Mouse (Mus musculus): ENCODE results near the gene Mrpl2. TPM values are rescaled to one million over a fixed set of nuclear protein-coding genes. Genes with fewer than 3 reads are reported as not detected.

Gene Mrpl2
- total RNA-seq, 2 experiments from 2014 or later: 34.3 to 43.6 TPM

- DNase-seq: no peak
- intact Hi-C loops (cut with DNase I): no loop called here
Observed at GRCm38 (mm10) chr17:46651755-46652547, 5.9 kb downstream of the Mrpl2 start.

DNA sequence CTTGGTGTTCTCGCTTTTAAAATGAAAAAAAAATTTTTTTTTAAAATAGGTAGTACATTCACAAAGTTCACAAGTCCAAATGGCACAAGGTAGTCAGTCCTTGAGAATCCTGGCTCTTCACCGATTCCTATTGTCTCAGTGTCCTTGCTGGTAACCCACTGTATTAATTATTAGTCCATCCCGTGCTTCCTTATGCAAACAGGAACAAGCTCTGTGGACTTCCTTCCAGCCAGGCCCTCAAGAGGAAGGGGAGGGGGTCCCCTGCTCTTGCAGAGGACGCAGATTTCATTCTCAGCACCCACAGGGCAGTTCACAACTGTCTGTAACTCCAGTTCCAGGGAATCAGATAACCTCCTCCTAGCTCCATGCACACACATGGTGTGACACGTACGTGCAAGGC, 10.0 kb downstream of the Mrpl2 start:
- no peak for DNase-seq
- intact Hi-C loops (cut with DNase I): no loop called here

- intact Hi-C loops (cut with DNase I): no loop called here
- no peak for DNase-seq
Observed at GRCm38 (mm10) chr17:46661351-46661750, 15.3 kb downstream of the Mrpl2 start.

DNA sequence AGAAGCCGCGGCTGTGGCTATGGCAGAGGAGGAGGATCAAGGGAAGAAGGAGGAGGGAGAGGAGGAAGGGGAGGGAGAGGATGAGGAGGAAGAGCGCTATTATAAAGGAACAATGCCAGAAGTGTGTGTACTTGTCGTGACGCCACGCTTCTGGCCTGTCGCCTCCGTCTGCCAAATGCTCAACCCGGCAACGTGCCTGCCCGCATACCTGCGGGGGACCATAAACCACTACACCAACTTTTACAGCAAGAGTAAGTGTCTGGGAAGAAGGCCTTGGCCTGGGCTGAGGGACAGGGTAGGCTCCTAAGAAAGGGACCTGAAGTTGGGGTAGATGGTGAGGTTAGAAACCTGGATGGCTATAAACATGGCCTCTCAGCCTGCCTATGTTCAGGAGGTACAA, 16.0 kb downstream of the Mrpl2 start:
- no peak for DNase-seq
- intact Hi-C loops (cut with DNase I): no loop called here

DNA sequence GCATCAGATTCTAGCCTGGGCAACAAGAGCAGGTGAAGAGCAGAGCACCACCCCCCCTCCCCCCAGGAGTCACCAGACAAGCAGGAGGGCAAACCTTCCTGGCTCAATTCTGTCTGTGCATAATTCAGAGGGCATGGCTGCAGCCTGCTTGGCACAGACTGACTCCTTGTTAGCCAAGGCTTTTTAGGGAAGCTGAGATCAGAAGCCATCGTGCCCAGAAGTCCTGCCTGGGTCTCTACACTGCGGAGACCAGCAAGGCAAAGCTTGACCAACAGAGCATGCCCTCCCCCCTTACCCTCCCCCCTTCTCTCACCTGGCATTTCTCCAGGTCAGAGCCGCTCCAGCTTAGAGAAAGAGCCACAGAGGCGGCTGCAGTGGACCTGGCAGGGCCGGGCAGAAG, 16.7 kb downstream of the Mrpl2 start:
- intact Hi-C loops (cut with DNase I): no loop called here
- DNase-seq: peak; percentile 51

- DNase-seq: no peak
Observed at GRCm38 (mm10) chr17:46667712-46668111, 21.7 kb downstream of the Mrpl2 start.

DNA sequence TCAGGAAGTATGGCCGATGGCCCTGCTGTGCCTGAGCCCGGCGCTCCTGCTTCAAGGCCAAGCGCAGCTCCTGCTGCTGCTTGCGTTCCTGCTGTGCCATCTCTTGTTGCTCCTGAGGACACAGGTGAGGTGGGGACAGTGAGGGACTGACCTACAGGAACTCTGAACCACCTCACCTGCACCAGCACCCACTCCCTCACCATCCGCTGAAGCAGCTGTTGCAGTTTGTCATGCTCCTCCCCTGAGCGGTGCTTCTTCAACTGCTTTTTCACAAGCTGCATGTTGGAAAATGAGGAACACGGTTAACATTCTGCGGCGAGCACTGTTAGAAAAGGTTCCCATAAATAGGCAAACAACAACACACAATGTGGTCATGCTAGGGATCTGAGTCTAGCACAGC, 23.9 kb downstream of the Mrpl2 start:
- intact Hi-C loops (cut with DNase I): no loop called here
- no peak for DNase-seq

More at GRCm38 (mm10) chr17:46667712-46668111, 21.7 kb downstream of the Mrpl2 start:
- intact Hi-C loops (cut with DNase I): no loop called here

DNA sequence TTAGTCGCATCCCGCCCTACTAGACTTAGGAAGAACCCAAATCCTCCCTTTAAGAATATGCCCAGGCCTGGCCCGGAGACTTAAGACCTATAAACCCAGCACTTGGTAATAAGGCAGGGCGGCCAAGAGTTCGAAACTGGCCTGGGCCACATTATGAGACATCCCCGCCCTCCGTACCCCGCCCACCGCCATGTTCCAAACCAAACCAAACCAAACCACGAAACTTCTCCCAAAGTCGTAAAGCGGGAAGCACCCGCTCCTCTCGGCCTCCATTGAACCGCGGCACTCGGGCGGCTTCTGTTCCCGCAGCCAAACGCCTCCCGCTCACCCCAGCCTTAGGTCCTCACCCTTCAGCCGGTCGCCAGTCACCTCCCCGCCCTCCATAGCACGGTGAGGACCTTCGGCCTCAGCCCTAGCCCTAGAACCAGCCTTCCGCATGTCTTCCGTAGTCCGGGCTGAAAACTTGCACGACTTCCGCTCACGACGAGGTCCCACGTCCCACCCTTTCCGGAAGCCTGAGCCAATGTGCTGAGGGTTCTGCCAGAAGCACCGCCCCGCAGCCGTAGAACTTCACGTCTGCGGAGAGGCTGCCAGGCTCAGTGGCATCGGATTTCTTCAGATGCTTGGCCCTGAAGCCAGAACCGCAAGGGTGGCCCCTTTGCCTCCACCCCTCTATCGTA, 28.0 kb downstream of the Mrpl2 start, which contains the start of gene Rrp36:
Gene Rrp36 (minus strand): TSS at position 503 of the 680 bp plus-strand sequence.
- intact Hi-C loops (cut with DNase I): no loop called here

DNA sequence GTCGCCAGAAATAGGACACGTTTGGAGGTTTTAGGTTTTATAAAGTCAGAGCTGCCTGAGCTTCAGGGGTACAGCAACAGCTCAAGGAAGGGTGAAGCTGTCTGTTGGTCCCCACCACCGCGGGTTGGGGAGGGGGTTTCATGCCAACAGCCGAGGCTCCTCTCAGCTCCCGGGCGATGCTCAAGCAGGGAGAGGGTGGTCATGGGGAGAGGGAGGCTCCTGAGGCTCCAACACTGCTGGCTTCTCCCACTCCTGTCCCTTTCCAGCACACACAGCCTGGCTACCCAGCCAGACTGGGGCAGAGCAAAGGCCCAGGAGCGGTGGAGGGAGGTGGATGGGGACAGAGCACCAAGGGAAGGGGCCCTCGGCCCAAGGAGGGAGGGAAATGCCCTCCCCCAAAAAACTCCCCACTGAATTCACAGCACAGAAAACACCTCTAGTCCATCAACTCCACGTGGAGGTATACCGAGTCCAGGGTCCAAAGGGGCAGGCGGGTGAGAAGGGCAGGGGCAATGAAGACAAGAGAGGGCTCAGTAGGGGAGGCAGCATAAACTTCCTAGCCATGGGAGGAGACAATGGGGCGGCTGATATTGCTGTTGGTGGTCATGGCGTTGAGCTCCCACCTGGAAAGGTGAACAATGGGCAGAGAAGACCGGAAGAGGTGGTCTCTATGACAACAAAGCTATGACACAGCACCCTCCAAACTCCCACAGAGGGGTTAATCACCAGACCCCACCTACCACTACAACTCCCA, 28.7 kb downstream of the Mrpl2 start:
- DNase-seq: no peak
- intact Hi-C loops (cut with DNase I): no loop called here

More for the DNA sequence above, 28.0 kb downstream of the Mrpl2 start, which contains the start of gene Rrp36:
- DNase-seq: peak; percentile 89

- DNase-seq: no peak
- intact Hi-C loops (cut with DNase I): no loop called here
Observed at GRCm38 (mm10) chr17:46678416-46678815, 32.4 kb downstream of the Mrpl2 start, which contains the start of gene Mea1. Mea1 (plus strand) TSS chr17:46678793.

DNA sequence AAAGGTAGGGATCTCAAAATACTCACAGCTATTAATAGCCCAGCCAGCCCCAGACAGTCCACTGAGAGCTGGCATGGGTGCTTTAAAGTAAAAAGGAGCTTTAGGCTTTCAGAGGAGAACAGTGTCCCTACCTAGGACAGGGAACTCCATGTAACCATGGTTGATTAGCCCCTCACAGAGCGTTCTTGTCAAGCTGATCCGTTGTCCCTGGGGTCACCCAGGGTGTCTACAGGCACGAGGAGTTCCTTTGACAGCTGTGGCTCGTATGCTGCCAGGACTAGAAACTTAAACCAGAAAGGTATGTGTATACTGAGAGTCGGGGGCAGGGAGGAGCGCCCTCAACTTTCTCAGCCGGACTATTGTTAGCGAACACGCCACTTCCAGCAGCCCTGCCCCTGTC, 32.9 kb downstream of the Mrpl2 start:
- DNase-seq: no peak
- intact Hi-C loops (cut with DNase I): no loop called here

DNA sequence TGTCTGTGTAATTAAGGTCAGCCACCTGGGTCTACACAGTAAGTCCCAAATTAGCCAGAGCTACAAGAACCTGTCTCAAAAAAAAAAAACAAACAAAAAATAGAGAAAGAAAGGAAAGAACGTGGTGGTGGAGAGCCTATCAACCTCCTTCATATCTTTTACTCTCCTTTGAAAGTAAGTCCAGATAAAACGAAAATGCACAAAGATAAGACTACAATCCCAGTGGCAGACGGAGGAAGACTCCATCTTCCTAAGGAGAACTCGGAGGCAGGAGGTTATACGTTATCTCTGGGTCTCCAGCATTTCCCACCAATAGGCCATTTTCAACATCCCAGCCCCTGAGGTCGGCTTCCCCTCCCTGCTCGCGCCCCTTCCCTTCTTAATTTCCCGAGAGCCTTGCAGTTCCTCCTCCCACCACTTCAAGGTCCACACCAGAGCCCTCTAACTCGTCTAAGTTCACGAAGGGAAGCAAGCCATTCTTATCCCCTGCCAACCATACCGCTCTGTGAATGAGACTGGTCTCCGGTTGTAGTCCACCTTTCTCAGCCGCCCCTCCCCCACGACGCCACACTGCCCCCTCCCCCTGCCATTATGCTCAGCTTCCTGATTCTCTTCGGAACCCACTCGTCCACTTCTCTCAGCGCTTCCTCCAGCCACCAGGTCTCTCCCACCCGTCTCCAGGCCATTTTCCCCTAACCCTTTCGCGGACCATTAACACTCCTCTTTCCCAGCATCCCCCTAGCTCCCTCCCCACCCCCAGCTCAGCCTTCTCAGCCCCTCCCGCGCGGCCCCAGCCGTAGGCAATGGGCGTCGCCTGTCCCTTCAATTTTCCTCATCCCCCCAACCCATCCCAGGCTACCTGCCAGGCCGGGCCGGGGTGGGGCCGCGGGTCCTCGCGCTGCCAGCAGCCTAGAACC, 34.1 kb downstream of the Mrpl2 start:
- DNase-seq: peak; percentile 69
- intact Hi-C loops (cut with DNase I): no loop called here

- intact Hi-C loops (cut with DNase I): no loop called here
- peak; percentile 100 for DNase-seq
Observed at GRCm38 (mm10) chr17:46680760-46681373, 34.8 kb downstream of the Mrpl2 start, which contains the start of gene Klhdc3. Klhdc3 (minus strand) TSS chr17:46680914.

- intact Hi-C loops (cut with DNase I): no loop called here
Observed at GRCm38 (mm10) chr17:46681466-46682118, 35.6 kb downstream of the Mrpl2 start.

GRCm38 (mm10) chr17:46682654-46683389, 36.8 kb downstream of the Mrpl2 start:
- intact Hi-C loops (cut with DNase I): no loop called here
- no peak for DNase-seq

More at GRCm38 (mm10) chr17:46681466-46682118, 35.6 kb downstream of the Mrpl2 start:
- DNase-seq: no peak

DNA sequence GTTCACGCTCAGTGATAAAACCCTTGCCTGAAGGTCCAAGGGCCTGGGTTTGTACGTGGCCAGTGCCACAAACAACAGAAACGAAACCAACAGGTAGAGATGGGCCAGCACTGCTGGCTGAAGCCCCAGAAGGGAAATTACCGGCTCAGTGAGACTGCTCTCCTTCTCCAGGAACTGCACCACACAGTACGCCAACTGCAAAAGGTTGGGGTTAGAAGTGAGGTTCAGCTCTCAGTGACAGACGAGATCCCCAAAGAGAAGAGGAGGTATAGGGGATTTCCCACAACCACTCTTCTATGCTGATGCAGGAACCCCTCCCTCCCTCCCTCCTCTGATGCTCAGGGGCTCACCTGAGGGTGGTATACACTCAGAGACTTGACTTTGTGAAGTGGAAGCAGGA, 39.9 kb downstream of the Mrpl2 start:
- intact Hi-C loops (cut with DNase I): no loop called here
- DNase-seq: no peak

GRCm38 (mm10) chr17:46690665-46691064, 44.6 kb downstream of the Mrpl2 start:
- DNase-seq: no peak
- intact Hi-C loops (cut with DNase I): no loop called here

DNA sequence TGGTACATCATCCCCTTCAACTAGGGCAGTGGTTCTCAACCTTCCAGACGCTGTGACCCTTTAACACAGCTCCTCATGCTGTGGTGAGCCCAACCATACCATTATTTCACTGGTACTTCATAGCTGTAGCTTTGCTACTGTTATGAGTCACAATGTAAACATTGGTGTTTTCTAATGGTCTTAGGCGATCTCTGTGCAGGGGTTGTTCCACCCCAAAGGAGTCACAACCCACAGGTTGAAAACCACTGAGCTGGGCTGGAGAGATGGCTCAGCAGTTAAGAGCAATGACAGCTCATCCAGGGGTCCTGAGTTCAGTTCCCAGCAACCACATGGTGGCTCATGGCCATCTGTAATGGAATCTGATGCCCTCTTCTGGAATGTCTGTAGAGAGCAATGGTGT, 45.4 kb downstream of the Mrpl2 start:
- intact Hi-C loops (cut with DNase I): no loop called here
- no peak for DNase-seq

Data from left cerebral cortex, postnatal 4 days (tissue).